Mouse (Mus musculus) adipocyte (in vitro differentiated cells): ENCODE measurements around the gene Arid3b.

Source experiments
- DNase-seq: peaks from one replicate; pipeline ENCODE4 v3.0.0-alpha.2; 2016; ENCODE audit warnings: low spot score

Arid3b gene

DNA sequence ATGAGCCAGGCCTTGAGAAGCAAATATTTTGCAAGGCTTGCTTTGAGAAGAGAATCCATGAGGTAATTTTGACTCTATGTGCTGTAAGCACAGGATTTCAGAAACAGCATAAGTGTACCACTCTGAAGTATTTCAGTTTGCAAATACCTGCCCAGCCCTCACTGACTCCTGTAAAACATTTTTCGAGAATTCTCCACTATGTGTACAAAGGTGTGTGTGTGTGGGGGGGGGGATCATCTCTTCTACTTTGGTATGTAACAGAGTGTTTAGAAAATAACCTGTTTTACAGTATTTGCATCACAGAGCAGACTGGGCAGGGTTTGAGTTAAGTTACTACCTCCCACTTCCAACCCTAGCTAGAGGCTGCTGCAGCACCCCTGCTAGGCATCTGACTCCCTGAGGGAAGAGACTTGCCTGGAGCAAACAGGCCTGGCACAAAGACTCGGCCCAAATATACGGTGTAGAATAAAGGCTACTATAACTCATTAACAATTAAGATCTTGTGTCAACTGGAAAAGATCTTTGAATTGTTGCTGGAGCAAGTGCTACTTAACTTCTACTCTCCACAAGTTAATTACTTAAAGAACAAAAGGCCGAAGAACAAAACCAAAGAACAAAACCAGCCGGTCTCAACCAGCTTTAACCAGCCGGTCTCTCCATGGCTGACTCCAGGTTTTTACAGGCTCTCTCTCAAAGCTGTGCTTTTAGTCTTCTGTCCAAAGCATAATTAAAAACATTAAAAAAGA, 6.6 kb downstream of the Arid3b start:
- no peak for DNase-seq

DNA sequence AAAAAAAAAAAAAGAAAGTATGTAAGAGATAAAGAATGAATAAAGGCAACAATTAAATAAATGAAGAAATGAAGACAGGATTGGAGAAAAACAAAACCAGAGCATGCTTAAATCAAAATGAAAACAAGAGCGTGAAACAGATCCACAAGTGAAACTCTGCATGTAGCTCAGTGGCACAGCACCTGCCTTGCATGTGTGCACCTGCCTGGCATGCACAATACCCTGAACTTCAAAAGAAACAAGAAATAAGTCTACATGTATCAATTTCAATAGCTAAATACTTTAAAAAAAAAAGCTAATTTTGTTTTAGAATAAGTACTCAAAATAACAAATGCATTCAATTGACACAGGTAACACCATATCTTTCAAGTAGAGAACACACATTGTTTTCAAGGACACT, 13.2 kb downstream of the Arid3b start:
- DNase-seq: no peak

DNA sequence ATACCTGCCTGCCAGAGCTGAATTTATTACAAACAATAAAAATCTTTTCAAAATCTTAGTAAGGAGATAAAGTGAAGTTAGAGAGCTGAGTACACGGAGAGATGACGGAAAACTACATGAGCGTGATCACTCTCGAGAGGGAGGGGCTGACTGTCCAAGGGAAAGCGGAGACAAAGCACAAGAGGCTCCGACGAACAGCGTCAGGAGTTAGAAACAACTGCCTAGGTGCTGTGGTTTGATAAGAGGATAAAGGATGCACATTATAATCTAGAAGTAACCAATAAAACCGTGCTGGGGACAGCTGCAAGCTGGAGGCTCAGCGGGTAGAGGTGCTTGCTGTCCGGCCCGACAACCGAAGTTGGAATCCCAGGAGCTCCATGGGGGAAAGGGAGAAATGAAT, 13.8 kb downstream of the Arid3b start:
- no peak for DNase-seq

DNA sequence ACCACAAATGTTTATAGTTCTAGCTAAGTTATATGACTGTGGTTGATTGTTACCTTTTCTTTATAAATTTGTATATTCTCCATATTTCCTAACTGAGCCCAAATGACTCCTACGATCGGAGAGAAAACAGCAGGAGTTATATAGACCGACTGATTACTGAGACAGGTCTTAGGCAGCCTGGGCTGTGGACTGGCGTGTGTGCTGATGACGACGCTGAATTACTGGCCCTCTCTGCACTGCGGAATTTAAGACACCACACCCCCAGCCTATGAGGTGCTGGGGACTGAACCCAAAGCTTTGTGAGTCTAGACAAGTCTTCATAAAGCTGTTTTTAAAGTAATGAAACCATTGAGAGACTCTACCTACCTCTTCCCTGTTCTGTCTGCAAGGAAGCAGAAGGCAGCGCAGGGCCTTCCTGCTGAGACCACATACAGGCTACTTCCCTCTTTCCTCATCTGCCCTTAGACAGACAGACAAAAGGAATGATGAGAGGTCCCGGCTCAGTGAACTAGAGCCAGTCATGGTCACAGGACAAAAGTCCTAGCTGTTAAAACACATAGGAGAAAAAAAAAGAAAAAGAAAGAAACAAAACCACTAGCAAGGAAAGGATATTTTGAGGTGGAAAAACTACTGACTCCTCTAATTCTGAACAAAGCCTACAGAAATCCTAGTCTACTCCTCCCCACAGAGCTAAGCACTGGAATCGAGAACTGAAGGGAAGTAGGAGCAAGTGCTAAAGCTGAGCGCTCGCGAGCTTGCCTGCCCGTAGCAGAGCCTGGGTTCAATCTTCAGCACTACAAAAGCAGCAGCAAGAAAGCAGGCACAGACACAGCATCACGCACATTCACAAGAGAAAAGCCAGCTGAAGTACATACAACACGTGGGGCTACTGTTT, 16.2 kb downstream of the Arid3b start:
- DNase-seq: no peak

DNA sequence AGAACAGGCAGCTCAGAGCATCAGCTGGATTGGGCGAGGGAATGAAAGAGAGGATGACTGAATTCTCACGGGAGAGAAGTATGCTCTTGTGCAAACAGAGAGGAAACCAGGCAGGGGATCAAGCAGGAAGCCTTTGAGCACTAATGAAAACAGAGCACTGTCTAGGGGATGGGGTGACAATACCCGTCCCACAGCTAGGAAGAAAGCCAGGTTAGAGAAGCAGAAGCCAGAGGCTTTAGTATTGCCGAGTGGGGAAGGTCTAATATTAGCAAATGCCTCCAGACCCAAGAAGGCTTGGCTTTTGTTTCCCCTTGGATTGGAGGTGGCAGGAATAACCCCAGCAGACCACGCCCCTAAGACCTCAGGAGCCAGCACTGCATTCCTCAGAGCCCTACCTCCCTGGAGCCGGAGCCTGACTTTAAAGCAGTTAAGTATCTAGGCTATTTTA, 19.3 kb downstream of the Arid3b start:
- peak; percentile 51 for DNase-seq

DNA sequence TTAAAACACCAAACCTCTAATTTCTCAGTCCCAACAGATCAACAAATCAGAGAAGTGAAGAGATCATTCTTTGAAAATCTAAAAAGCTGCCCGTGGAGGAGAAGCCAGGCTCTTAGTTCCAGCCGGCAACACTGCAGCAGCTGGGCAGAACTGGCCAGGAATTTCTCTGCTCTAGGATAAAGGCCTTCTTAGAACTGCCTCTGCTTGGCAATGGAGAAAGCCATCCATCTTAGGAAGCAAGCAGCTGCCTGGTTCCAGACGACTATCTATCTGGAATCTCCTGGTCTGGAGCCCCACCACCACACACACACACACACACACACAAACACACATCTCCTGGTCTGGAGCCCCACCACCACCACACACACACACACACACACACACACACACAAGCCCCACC, 21.7 kb downstream of the Arid3b start:
- peak; percentile 66 for DNase-seq

DNA sequence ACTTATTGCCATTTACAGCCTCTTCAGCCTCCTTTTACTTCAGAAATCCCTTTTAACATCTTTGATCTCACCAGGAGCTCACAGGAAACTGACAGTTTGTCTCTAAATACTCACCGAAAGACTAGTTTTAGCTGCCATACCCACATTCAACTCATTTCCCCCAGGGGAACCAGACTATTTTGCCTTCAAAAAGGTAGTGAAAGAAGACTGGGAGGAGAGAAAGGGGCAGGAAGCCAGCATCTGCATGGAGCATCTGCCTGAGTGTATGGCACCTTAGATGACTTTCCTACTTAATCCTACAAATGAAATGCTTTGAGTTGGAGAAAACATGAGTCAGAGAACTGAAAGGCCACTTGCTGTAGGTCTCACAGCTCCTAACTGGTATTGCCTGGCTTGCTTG, 22.6 kb downstream of the Arid3b start:
- no peak for DNase-seq

DNA sequence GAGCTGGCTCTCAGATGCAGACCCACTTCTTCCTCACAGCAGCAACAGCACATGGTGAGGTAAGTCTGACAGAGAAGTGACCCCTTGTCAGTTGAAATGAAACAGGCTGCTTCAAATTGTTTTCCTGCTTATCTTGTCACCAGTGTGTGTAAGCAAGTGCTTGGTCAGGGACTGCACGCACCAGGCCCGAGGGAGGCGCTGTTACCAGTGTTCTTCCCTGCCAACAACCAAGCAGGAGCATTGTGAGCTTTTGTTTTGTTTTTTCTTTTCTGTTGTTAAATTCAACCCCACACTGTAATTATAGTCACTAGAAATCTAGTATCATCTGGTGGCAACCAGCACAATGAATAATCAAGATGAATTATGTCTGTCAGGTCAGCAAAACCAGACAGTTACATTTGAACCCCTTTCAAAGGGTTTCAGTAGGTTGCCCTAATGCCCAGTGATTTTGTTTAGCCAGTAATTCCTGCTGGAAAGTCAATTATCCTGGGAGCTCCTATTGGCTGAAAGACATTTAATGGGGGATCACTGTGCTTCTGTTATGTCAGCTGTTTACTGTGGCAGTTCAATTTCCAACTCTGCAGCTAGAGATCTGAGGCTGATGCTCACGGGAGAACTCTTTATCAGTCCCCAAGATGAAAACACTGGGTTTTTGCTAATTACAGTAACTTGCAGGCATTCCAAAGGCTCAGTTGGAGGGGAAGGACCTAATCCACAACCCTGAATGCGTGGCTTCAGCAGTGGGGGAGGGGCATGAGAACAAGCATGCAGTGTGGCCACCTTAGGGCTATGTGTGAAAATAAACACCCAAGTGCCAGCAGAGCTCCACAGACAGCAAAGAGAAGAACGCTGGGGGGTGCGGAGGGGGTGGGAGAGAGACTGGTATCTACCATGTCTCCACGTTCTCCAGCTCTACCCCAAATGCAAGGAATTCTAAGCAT, 24.5 kb downstream of the Arid3b start:
- DNase-seq: no peak

DNA sequence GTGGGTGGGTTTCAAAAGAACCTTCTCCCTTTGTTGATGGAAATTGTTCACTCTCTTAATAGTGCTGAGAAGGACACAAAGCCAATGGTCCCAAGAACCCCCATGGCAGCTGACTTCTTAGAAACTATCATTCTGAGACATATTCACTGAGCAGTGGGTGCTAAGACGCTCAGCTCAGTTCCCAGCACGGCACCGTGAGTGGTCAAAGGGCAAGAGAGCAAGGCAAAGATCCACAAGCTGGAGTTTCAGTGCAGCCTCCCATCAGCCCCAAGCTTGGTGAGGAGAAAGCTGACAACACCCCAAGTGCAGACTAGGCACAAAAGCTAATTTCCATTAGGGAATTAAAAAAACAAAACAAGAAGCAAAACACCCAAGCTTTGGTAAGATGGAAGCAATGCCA, 25.9 kb downstream of the Arid3b start:
- DNase-seq: no peak

DNA sequence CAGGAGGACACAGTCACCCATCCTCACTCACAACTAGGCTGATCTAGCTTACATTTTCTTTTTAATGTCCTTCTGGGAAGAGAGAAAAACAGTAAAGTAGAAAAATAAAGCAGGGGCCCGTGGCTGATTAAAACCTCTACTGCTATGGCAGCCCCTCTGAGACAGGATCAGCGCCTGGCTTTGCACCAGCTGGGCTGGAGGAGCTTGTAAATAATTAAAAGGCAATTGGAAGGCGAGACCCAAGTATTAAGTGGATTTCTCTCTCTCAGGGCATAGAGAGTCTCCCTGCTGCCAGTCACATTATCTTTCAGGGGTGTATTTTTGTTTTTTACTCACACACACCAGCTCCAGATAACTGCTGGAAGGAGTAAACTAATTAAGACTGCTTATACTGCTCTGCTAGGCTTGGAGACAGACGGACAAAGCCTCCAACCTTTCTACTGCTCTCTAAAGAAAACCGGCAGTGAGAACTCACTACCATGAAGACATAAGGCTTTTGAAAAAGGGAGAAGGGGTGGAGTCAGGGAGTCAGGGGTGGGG, 27.8 kb downstream of the Arid3b start:
- DNase-seq: no peak

DNA sequence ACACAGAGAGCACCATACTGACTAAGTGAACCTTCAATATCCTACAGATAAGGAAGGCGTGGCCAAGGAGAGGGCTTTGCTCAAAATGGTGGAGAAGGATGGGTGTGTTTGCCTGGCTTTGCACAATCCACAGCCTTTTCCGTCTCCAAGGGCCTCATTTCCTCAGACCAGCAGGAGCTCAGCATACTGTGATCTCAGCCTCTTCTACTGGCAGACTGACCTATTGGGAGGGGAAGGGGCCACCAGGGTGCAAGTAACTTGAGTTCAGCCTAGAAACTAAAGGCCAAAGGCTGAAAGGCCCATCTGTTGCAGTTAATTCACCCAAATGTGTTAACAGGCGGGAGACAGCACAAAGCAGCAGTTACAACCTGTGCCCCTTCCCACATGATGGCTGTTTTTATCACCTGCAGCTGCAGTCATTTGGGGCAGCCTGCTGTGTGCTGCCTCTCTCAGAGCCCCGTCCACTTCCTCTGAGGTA, 29.4 kb downstream of the Arid3b start:
- DNase-seq: no peak

DNA sequence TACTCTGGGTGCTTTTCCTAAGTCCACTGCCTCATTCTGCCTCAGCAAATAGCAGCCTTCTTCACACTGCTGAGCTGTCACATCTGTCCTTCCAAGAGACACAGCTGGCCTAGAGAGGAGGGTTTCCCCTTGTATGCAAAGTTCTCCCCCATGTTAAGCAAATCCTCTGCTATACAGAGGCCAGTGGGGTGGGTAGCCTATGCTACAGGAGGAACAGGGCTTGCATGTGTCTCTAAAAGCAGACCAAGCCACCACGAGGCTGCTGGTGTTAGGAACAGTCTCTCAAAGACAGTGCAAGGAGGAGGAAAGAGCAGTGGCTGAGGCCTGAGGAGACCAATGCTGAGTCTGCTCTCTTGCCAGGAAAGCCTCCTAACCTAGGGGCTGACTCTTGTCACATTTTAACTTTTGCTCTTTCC, 30.5 kb downstream of the Arid3b start:
- DNase-seq: no peak

DNA sequence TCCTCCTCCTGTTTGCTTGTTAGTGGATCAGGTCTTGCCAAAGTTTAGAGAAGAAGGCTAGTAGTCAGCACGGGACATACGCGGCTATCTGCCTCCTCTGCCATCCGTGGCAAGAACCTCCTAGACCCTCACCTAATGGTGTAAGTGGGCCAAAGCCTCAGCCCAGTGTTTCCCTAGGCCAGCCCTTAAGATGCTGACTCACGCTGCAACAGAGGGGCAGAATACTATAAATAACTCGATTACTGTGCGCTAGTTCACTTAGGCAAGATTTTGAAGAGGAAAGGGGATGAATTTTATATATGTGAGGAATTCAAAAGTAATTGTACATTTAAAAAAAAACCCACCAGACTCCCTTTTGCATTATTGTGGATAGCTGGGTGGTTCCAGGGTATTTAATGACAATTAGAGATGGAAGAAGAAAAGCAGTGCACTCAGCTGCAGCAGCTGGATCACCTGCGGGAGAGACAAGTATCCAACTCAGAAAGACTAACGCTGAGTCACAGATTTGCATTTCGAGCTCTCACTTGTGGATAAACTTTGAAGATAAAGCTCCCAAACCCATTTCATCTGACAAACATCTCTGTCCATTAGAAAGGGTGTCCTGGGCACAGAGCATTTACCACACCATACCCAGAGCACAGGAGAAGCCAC, 31.4 kb downstream of the Arid3b start:
- DNase-seq: no peak

DNA sequence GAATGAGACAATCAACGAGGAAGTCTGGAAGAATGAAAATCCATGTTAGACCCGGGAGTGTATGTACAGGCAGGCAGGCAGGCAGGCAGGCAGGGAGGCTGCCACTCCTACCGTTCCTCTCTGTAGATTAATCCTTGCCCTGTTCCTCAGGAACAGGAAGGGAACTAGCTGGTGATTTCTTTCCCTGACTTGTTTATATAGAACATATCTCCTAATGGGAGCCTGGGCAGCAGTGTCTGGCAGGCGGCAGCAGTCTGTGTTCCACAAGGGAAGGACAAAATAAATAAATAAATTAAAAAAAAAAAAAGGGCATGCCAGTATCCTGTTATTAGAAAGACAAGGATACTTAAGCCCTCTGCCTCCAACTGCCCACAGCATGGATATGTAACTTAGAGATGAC, 32.8 kb downstream of the Arid3b start:
- no peak for DNase-seq

DNA sequence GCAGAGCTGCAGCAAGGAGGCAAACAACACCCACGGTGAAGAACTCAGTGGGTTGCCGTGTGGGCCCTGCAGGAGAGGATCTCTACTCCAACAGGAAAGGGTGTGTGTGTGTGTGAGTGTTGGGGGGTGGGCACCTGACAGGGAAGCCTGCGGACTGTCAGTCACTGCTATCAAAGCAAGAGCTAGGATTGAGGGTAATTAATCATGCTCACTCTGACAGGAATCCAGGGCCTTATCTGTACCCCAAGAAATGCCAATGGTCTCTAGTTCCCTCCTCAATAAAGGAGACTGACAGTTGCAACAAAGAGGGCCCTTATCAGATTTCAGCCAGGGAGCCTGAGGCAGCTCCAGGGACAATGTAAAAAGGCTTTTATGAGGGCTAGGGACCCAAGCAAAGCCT, 33.5 kb downstream of the Arid3b start:
- no peak for DNase-seq

DNA sequence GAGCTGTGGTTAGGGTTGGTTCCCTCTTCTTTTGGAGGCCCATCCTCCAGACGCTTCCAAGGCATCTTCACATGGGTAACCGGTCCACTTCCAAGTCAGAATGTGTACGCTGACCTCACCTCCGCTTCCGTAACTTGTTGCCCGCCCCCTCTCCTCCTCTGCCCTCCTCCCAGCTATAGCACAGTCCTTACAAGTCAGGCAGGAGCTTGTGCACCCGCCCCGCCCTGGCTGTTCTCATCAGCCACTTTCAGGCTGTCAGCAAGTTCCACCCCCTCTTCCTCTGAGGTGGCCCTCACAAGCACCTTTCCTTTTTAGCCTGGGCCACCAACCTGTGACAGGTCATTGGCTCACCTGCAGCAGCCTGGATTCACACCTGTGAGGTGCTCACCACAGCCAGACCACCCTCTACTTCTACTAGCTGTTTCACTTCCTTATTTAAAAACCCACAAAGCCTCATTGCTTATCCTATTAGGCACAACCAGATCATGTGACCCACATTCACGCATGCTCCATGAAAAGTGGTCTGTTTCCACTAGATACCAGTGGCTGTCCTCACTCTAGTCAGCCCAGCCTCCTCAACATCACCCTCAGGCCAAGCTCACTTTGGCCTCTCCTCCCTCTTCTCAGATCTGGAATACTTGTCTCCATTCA, 36.1 kb downstream of the Arid3b start:
- DNase-seq: no peak

DNA sequence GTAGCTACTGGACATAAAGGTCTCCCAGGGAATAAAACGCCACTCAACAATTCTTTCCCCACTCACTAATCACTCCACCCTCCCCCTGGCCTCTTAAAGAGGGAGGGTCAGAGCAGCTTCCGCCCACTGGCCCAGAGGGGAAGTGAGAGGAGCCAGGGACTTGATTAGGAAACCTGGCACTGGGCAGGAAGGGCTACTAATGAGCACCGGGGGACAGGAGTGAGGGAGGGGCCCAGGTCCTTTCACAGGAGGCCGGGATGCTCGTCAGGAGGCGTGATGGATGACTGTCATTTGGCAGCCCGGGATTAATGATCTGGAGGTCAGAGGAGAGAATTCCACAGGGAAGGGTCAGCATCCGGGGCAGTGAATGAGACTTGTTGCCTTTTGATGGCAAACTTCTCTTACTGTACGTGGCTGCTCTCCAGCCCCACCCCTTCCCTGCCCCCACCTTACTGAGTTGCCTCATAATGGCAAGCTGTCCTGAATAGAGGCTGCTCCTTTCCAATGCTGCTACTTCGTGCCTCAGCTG, 37.8 kb downstream of the Arid3b start:
- DNase-seq: peak; percentile 31

DNA sequence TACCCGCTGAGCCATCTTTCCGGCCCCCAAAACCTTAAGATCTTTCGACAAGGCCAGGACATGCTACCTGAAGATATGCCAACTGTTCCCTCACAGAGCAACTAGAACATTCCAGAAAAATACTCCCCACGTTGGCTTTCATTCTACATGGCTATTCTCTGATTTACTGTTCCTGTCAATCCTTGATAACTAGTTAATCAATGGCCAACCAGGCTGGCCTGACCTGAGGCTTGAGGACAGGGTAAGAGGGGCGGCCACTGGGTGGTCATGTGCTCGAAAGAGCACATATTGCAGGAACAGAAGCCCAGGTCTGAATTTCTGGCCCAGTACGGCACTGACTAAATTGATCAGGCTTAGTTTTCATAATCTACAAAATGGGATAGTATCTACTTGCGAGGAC, 39.1 kb downstream of the Arid3b start:
- DNase-seq: no peak

DNA sequence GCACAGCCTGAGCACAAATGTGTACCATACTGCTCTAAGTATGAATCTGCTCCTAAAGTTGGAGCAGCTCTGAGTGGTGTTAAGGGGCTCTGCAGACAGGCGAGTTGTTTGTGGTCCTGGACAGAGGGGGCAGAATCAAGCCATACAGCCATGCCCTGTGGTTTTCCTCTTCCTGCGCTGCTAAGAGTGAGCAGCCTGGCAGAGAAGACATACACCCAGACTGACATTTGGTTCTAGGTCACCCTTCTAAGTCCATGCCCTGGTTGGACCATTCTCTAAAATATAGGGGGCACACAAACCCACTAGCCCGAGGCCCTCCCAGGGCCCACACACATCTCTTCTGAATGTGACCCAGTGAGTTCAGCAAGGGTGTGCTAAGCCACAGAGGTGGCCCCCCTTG, 46.9 kb downstream of the Arid3b start:
- no peak for DNase-seq

DNA sequence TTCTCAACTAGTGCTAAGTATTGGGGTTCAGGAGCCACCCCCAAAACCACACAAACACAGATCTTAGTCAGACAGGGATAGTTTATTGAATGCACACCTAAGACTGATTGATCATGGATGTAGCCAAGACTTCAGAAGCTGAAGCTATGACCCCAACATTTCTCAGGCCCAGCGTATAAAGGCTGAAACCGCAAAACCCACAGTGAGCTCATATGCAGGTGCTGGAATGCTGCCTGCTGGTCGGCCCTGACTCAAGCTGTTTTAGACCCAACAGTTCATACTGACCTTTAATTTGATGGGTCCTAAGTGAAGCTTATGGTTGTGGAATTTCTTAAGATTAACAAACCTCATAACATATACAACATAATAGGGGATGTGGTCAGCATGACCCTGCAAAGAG, 53.9 kb downstream of the Arid3b start:
- DNase-seq: no peak

DNA sequence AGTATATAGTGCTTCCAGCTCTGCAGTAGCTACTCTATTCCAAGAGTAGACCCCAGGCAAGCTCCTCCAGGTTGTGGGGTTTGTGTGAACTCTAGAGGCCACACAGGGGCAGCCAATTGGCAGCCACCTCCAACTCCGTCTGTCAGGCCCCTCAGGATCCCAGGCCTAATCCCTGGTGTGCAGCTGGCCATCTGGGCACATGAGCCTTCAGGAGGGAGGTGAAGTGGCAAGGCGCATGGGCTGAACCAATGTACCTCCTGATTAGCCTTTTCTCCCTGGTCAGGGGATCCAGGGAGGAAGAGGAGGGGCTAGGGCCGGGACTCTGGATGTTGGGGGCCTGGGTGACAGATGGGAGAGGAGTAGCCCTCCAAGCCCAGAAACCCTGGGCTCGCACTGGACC, 60.9 kb downstream of the Arid3b start:
- no peak for DNase-seq
